Mouse (Mus musculus): ENCODE measurements around the gene Ctss. TPM values are rescaled to one million over a fixed set of nuclear protein-coding genes. Genes with fewer than 3 reads are reported as not detected.
"Not testable (repeated sequence)": the region's sequence is repeated elsewhere in the genome, so short reads cannot be mapped to it uniquely, and the experiment has no call there.

Ctss gene
- polyA plus RNA-seq, 1 experiment from 2014 or later = 19.0 TPM

- H3K4me3 ChIP-seq (ENCODE audit: control insufficient read depth in 1 of 2, insufficient read depth in 1 of 2, low read depth in 1 of 2, low read length in 2 of 2) = no peak overlapping the region
- no peak overlapping the region for H3K4me2 ChIP-seq (ENCODE audit: low read length)
- 87% methylated on average over 5 of the region's 5 CpGs for WGBS
- no peaks in the 10 kb centered on the region for H3K9me3 ChIP-seq (ENCODE audit: control insufficient read depth, low read length)
- H3K9ac ChIP-seq (ENCODE audit: low read length) = no peak overlapping the region
- H3K27me3 ChIP-seq (ENCODE audit: control insufficient read depth, insufficient read depth, low read length) = no peaks in the 10 kb centered on the region
- ATAC-seq (ENCODE audit: insufficient number of reproducible peaks, insufficient read depth, low FRiP score, low read depth) = no peak
- no peaks in the 10 kb centered on the region for H3K4me1 ChIP-seq (ENCODE audit: control insufficient read depth in 2 of 2, insufficient read depth in 2 of 2, low read length in 2 of 2)
- no peaks in the 10 kb centered on the region for H3K36me3 ChIP-seq (ENCODE audit: control insufficient read depth, insufficient read depth, low read length)
- no peak overlapping the region for H3K27ac ChIP-seq (replicated peaks in 1 of 2; ENCODE audit: control insufficient read depth in 1 of 2, insufficient read depth in 1 of 2, low read depth in 2 of 2, low read length in 2 of 2)
Measured at GRCm38 (mm10) chr3:95533364-95533763, 6.8 kb downstream of the Ctss start.

GRCm38 (mm10) chr3:95534927-95535326 lies 8.3 kb downstream of the Ctss start:
- H3K4me3 ChIP-seq (ENCODE audit: control insufficient read depth in 1 of 2, insufficient read depth in 1 of 2, low read depth in 1 of 2, low read length in 2 of 2) = no peak overlapping the region
- H3K27ac ChIP-seq (replicated peaks in 1 of 2; ENCODE audit: control insufficient read depth in 1 of 2, insufficient read depth in 1 of 2, low read depth in 2 of 2, low read length in 2 of 2) = no peak overlapping the region
- no peaks in the 10 kb centered on the region for H3K4me1 ChIP-seq (ENCODE audit: control insufficient read depth in 2 of 2, insufficient read depth in 2 of 2, low read length in 2 of 2)
- H3K9me3 ChIP-seq (ENCODE audit: control insufficient read depth, low read length) = no peaks in the 10 kb centered on the region
- H3K27me3 ChIP-seq (ENCODE audit: control insufficient read depth, insufficient read depth, low read length) = no peaks in the 10 kb centered on the region
- no peak overlapping the region for H3K4me2 ChIP-seq (ENCODE audit: low read length)
- WGBS = 82% methylated on average over 1 of the region's 1 CpGs
- H3K36me3 ChIP-seq (ENCODE audit: control insufficient read depth, insufficient read depth, low read length) = no peaks in the 10 kb centered on the region
- H3K9ac ChIP-seq (ENCODE audit: low read length) = no peak overlapping the region
- no peak for ATAC-seq (ENCODE audit: insufficient number of reproducible peaks, insufficient read depth, low FRiP score, low read depth)

- Histone ChIP-seq H3K36me3 (ENCODE audit: control insufficient read depth, insufficient read depth, low read length) (no peaks in the 10 kb centered on the region), H3K9me3 (ENCODE audit: control insufficient read depth, low read length) (no peaks in the 10 kb centered on the region), H3K4me3 (ENCODE audit: control insufficient read depth in 1 of 2, insufficient read depth in 1 of 2, low read depth in 1 of 2, low read length in 2 of 2) (no peak overlapping the region), H3K4me1 (ENCODE audit: control insufficient read depth in 2 of 2, insufficient read depth in 2 of 2, low read length in 2 of 2) (no peaks in the 10 kb centered on the region), H3K27ac (replicated peaks in 1 of 2; ENCODE audit: control insufficient read depth in 1 of 2, insufficient read depth in 1 of 2, low read depth in 2 of 2, low read length in 2 of 2) (no peak overlapping the region), H3K27me3 (ENCODE audit: control insufficient read depth, insufficient read depth, low read length) (no peaks in the 10 kb centered on the region), H3K4me2 (ENCODE audit: low read length) (no peak overlapping the region), H3K9ac (ENCODE audit: low read length) (no peak overlapping the region)
- WGBS = 88% methylated on average over 10 of the region's 10 CpGs
- no peak for ATAC-seq (ENCODE audit: insufficient number of reproducible peaks, insufficient read depth, low FRiP score, low read depth)
Measured at GRCm38 (mm10) chr3:95538936-95539335, 12.3 kb downstream of the Ctss start.

- H3K4me1 ChIP-seq (ENCODE audit: control insufficient read depth in 2 of 2, insufficient read depth in 2 of 2, low read length in 2 of 2) = no peaks in the 10 kb centered on the region
- no peak overlapping the region for H3K9ac ChIP-seq (ENCODE audit: low read length)
- no peak overlapping the region for H3K4me2 ChIP-seq (ENCODE audit: low read length)
- H3K27me3 ChIP-seq (ENCODE audit: control insufficient read depth, insufficient read depth, low read length) = no peaks in the 10 kb centered on the region
- no peaks in the 10 kb centered on the region for H3K36me3 ChIP-seq (ENCODE audit: control insufficient read depth, insufficient read depth, low read length)
- H3K27ac ChIP-seq (replicated peaks in 1 of 2; ENCODE audit: control insufficient read depth in 1 of 2, insufficient read depth in 1 of 2, low read depth in 2 of 2, low read length in 2 of 2) = no peak overlapping the region
- ATAC-seq (ENCODE audit: insufficient number of reproducible peaks, insufficient read depth, low FRiP score, low read depth) = no peak
- no peak overlapping the region for H3K4me3 ChIP-seq (ENCODE audit: control insufficient read depth in 1 of 2, insufficient read depth in 1 of 2, low read depth in 1 of 2, low read length in 2 of 2)
- no peaks in the 10 kb centered on the region for H3K9me3 ChIP-seq (ENCODE audit: control insufficient read depth, low read length)
- 90% methylated on average over 4 of the region's 4 CpGs for WGBS
Measured at GRCm38 (mm10) chr3:95539837-95540236, 13.3 kb downstream of the Ctss start.

GRCm38 (mm10) chr3:95541186-95541585 lies 14.6 kb downstream of the Ctss start:
- H3K4me3 ChIP-seq (ENCODE audit: control insufficient read depth in 1 of 2, insufficient read depth in 1 of 2, low read depth in 1 of 2, low read length in 2 of 2); H3K27ac ChIP-seq (replicated peaks in 1 of 2; ENCODE audit: control insufficient read depth in 1 of 2, insufficient read depth in 1 of 2, low read depth in 2 of 2, low read length in 2 of 2); H3K4me2 ChIP-seq (ENCODE audit: low read length); H3K4me1 ChIP-seq (ENCODE audit: control insufficient read depth in 2 of 2, insufficient read depth in 2 of 2, low read length in 2 of 2); ATAC-seq (ENCODE audit: insufficient number of reproducible peaks, insufficient read depth, low FRiP score, low read depth); H3K9me3 ChIP-seq (ENCODE audit: control insufficient read depth, low read length); H3K27me3 ChIP-seq (ENCODE audit: control insufficient read depth, insufficient read depth, low read length); H3K36me3 ChIP-seq (ENCODE audit: control insufficient read depth, insufficient read depth, low read length); H3K9ac ChIP-seq (ENCODE audit: low read length): not testable (repeated sequence)
- 68% methylated on average over 2 of the region's 2 CpGs for WGBS

- H3K36me3 ChIP-seq (ENCODE audit: control insufficient read depth, insufficient read depth, low read length) = no peaks in the 10 kb centered on the region
- ATAC-seq (ENCODE audit: insufficient number of reproducible peaks, insufficient read depth, low FRiP score, low read depth) = no peak
- no peak overlapping the region for H3K27ac ChIP-seq (replicated peaks in 1 of 2; ENCODE audit: control insufficient read depth in 1 of 2, insufficient read depth in 1 of 2, low read depth in 2 of 2, low read length in 2 of 2)
- no peaks in the 10 kb centered on the region for H3K27me3 ChIP-seq (ENCODE audit: control insufficient read depth, insufficient read depth, low read length)
- H3K9ac ChIP-seq (ENCODE audit: low read length) = no peak overlapping the region
- no peaks in the 10 kb centered on the region for H3K4me1 ChIP-seq (ENCODE audit: control insufficient read depth in 2 of 2, insufficient read depth in 2 of 2, low read length in 2 of 2)
- H3K9me3 ChIP-seq (ENCODE audit: control insufficient read depth, low read length) = no peaks in the 10 kb centered on the region
- no peak overlapping the region for H3K4me3 ChIP-seq (ENCODE audit: control insufficient read depth in 1 of 2, insufficient read depth in 1 of 2, low read depth in 1 of 2, low read length in 2 of 2)
- no peak overlapping the region for H3K4me2 ChIP-seq (ENCODE audit: low read length)
Measured at GRCm38 (mm10) chr3:95542171-95542570, 15.6 kb downstream of the Ctss start.

- H3K9ac ChIP-seq (ENCODE audit: low read length) = no peak overlapping the region
- no peaks in the 10 kb centered on the region for H3K4me1 ChIP-seq (ENCODE audit: control insufficient read depth in 2 of 2, insufficient read depth in 2 of 2, low read length in 2 of 2)
- no peak overlapping the region for H3K4me2 ChIP-seq (ENCODE audit: low read length)
- no peaks in the 10 kb centered on the region for H3K36me3 ChIP-seq (ENCODE audit: control insufficient read depth, insufficient read depth, low read length)
- no peak overlapping the region for H3K4me3 ChIP-seq (ENCODE audit: control insufficient read depth in 1 of 2, insufficient read depth in 1 of 2, low read depth in 1 of 2, low read length in 2 of 2)
- H3K27ac ChIP-seq (replicated peaks in 1 of 2; ENCODE audit: control insufficient read depth in 1 of 2, insufficient read depth in 1 of 2, low read depth in 2 of 2, low read length in 2 of 2) = no peak overlapping the region
- no peaks in the 10 kb centered on the region for H3K9me3 ChIP-seq (ENCODE audit: control insufficient read depth, low read length)
- 69% methylated on average over 7 of the region's 7 CpGs for WGBS
- ATAC-seq (ENCODE audit: insufficient number of reproducible peaks, insufficient read depth, low FRiP score, low read depth) = no peak
- H3K27me3 ChIP-seq (ENCODE audit: control insufficient read depth, insufficient read depth, low read length) = no peaks in the 10 kb centered on the region
Measured at GRCm38 (mm10) chr3:95542981-95543380, 16.4 kb downstream of the Ctss start.

- no peak overlapping the region for H3K27ac ChIP-seq (replicated peaks in 1 of 2; ENCODE audit: control insufficient read depth in 1 of 2, insufficient read depth in 1 of 2, low read depth in 2 of 2, low read length in 2 of 2)
- no peaks in the 10 kb centered on the region for H3K27me3 ChIP-seq (ENCODE audit: control insufficient read depth, insufficient read depth, low read length)
- H3K36me3 ChIP-seq (ENCODE audit: control insufficient read depth, insufficient read depth, low read length) = no peaks in the 10 kb centered on the region
- H3K9ac ChIP-seq (ENCODE audit: low read length) = no peak overlapping the region
- no peak overlapping the region for H3K4me2 ChIP-seq (ENCODE audit: low read length)
- no peak for ATAC-seq (ENCODE audit: insufficient number of reproducible peaks, insufficient read depth, low FRiP score, low read depth)
- H3K9me3 ChIP-seq (ENCODE audit: control insufficient read depth, low read length) = no peaks in the 10 kb centered on the region
- no peak overlapping the region for H3K4me3 ChIP-seq (ENCODE audit: control insufficient read depth in 1 of 2, insufficient read depth in 1 of 2, low read depth in 1 of 2, low read length in 2 of 2)
- no peaks in the 10 kb centered on the region for H3K4me1 ChIP-seq (ENCODE audit: control insufficient read depth in 2 of 2, insufficient read depth in 2 of 2, low read length in 2 of 2)
- 73% methylated on average over 1 of the region's 1 CpGs for WGBS
Measured at GRCm38 (mm10) chr3:95550176-95550575, 23.6 kb downstream of the Ctss start.

Measured in heart, embryonic 14.5 days (tissue).